Mouse (Mus musculus) neural tube, embryonic 12.5 days (tissue): Measurements from ENCODE around the gene Sdk1. TPM values are rescaled to one million over a fixed set of nuclear protein-coding genes. Genes with fewer than 3 reads are reported as not detected.
"Not testable (repeated sequence)": the region's sequence is repeated elsewhere in the genome, so short reads cannot be mapped to it uniquely, and the experiment has no call there.

Source experiments
- ATAC-seq: fragments of 200-750 bp; cut with Nextera tagmentation; 2 replicates; pipeline ENCODE4 v1.8.0; 2017; ENCODE audit warnings: low read depth, mild to moderate bottlenecking, moderate TSS enrichment, moderate library complexity; ENCODE audit not compliant: low FRiP score
- H3K27ac ChIP-seq: fragments of 300-500 bp; sonication (generic); 2 replicates; pipeline ENCODE4 v1.5.1; 2016
- H3K27me3 ChIP-seq: fragments of 300-500 bp; sonication (generic); replicated peaks from 2 replicates; pipeline ENCODE4 v1.6.1; 2016; ENCODE audit warnings: mild to moderate bottlenecking
- H3K36me3 ChIP-seq: fragments of 300-500 bp; sonication (generic); 2 replicates; pipeline ENCODE4 v1.6.1; 2016; ENCODE audit warnings: mild to moderate bottlenecking
- H3K4me1 ChIP-seq: fragments of 300-500 bp; sonication (generic); 2 replicates; pipeline ENCODE4 v1.6.1; 2016
- H3K4me2 ChIP-seq: fragments of 300-500 bp; sonication (generic); replicated peaks from 2 replicates; pipeline ENCODE4 v1.6.1; 2016; ENCODE audit warnings: mild to moderate bottlenecking
- H3K4me3 ChIP-seq: fragments of 300-500 bp; sonication (generic); 2 replicates; pipeline ENCODE4 v1.5.1; 2016
- H3K9ac ChIP-seq: fragments of 300-500 bp; sonication (generic); 2 replicates; pipeline ENCODE4 v1.6.1; 2016; ENCODE audit warnings: mild to moderate bottlenecking
- H3K9me3 ChIP-seq: fragments of 300-500 bp; sonication (generic); 2 replicates; pipeline ENCODE4 v1.6.1; 2016; ENCODE audit warnings: mild to moderate bottlenecking
- WGBS: fragments of 180-500 bp; shearing (Covaris S2); methylation state at CpG from one replicate; pipeline ENCODE4 v1.1.7; 2016; 5-methylcytosine and 5-hydroxymethylcytosine counted together
- polyA plus RNA-seq: library from polyadenylated mRNA; unstranded; fragments of >200 nt; fragmentation: Nextera tagmentation; extraction: Ambion mirVana; gene quantifications from 2 replicates; pipeline ENCODE4 v1.2.1, GENCODE M21; 2016

Sdk1 gene
- polyA plus RNA-seq, 1 experiment from 2014 or later: 4.7 TPM

GRCm38 (mm10) chr5:141612721-141613120, 371.4 kb downstream of the Sdk1 start:
- no peak overlapping the region for H3K27ac ChIP-seq
- 58% methylated on average over 10 of the region's 10 CpGs for WGBS
- no peaks in the 10 kb centered on the region for H3K27me3 ChIP-seq
- no peak for ATAC-seq
- no peak overlapping the region for H3K9ac ChIP-seq
- H3K4me2 ChIP-seq: no peak overlapping the region
- 0 out of 2 replicates have a peak, but pooled peaks cover 8% of the 10 kb centered on the region for H3K4me1 ChIP-seq
- H3K9me3 ChIP-seq: no peaks in the 10 kb centered on the region
- no peaks in the 10 kb centered on the region for H3K36me3 ChIP-seq
- no peak overlapping the region for H3K4me3 ChIP-seq

DNA sequence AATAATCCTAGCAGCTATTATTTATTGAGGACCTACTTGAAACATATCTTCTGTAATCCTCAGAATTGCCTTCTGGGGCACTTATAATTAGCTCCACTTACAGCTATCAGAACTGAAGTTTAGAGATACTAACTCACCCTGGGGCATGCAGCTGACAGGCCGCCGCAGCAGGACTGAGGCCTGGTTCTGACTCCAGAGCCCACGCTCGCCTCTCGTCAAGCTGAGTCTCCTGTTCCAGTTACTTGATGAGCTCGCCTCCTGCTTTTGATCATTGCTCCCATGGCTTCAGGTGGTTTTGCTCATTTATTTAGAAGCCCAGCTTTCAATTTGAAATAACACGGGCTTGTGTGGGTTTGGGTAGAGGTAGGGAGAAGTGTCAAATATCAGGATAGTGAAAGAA, 374.5 kb downstream of the Sdk1 start:
- WGBS: 63% methylated on average over 7 of the region's 7 CpGs
- Histone ChIP-seq H3K4me2 (no peak overlapping the region), H3K9ac (no peak overlapping the region), H3K36me3 (no peaks in the 10 kb centered on the region), H3K27me3 (no peaks in the 10 kb centered on the region), H3K27ac (no peak overlapping the region), H3K4me3 (no peak overlapping the region), H3K4me1 (0 out of 2 replicates have a peak, but pooled peaks cover 8% of the 10 kb centered on the region), H3K9me3 (no peaks in the 10 kb centered on the region)
- ATAC-seq: no peak

GRCm38 (mm10) chr5:141617660-141618059, 376.4 kb downstream of the Sdk1 start:
- Histone ChIP-seq H3K27me3 (no peaks in the 10 kb centered on the region), H3K27ac (no peak overlapping the region), H3K4me3 (no peak overlapping the region), H3K4me2 (no peak overlapping the region), H3K36me3 (no peaks in the 10 kb centered on the region), H3K9me3 (no peaks in the 10 kb centered on the region), H3K9ac (no peak overlapping the region), H3K4me1 (0 out of 2 replicates have a peak, but pooled peaks cover 6% of the 10 kb centered on the region)
- 72% methylated on average over 6 of the region's 6 CpGs for WGBS
- no peak for ATAC-seq

DNA sequence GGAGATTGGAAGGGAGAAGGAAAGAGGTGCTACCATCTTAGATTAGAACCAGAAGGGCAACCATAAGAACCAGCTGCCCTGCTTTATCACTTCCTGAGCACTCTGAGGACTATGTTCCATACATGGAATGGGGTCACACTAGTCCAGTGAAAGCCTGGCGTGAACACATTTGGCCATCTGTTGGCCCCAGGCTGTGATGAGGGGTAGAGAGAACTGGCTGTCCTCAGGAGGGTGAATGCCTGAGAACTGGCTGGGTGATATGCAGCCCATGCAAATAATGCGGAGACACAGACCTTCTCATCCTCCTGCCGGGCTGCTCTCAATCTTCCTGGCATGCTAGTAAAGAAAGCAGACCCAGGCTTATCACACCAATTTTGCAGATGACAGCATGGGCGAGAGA, 384.1 kb downstream of the Sdk1 start:
- 73% methylated on average over 4 of the region's 4 CpGs for WGBS
- Histone ChIP-seq H3K9me3 (no peaks in the 10 kb centered on the region), H3K4me3 (no peak overlapping the region), H3K36me3 (no peaks in the 10 kb centered on the region), H3K4me1 (no peaks in the 10 kb centered on the region), H3K27ac (no peak overlapping the region), H3K4me2 (no peak overlapping the region), H3K27me3 (no peaks in the 10 kb centered on the region), H3K9ac (no peak overlapping the region)
- ATAC-seq: no peak

- H3K4me2 ChIP-seq: no peak overlapping the region
- no peak overlapping the region for H3K4me3 ChIP-seq
- no peak overlapping the region for H3K9ac ChIP-seq
- no peaks in the 10 kb centered on the region for H3K27me3 ChIP-seq
- no peaks in the 10 kb centered on the region for H3K36me3 ChIP-seq
- H3K4me1 ChIP-seq: no peaks in the 10 kb centered on the region
- 93% methylated on average over 5 of the region's 5 CpGs for WGBS
- no peaks in the 10 kb centered on the region for H3K9me3 ChIP-seq
- H3K27ac ChIP-seq: no peak overlapping the region
- ATAC-seq: no peak
Observed at GRCm38 (mm10) chr5:141631641-141632040, 390.4 kb downstream of the Sdk1 start.

DNA sequence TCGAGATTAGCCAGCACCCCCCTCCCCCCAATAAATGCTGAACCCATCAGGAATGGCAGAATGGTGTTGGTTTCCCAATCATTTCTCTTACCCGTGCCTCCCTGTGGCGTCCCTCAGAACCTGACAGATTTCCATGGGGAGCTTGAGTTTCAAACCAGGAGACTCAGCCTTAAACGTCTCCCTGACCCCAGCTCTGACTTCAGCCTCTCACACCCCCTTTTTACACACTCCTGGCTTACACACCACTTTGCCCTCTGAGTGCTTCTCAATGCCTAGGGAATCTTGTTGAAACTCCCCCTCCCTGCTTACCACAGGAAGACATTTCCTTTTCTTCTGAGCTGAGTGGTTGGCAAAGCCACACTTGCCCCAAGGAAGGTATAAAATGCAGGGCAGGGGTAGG, 392.0 kb downstream of the Sdk1 start:
- Histone ChIP-seq H3K4me2 (no peak overlapping the region), H3K9ac (no peak overlapping the region), H3K9me3 (no peaks in the 10 kb centered on the region), H3K36me3 (no peaks in the 10 kb centered on the region), H3K27ac (no peak overlapping the region), H3K4me1 (no peaks in the 10 kb centered on the region), H3K4me3 (no peak overlapping the region), H3K27me3 (no peaks in the 10 kb centered on the region)
- no peak for ATAC-seq
- WGBS: 76% methylated on average over 4 of the region's 4 CpGs

DNA sequence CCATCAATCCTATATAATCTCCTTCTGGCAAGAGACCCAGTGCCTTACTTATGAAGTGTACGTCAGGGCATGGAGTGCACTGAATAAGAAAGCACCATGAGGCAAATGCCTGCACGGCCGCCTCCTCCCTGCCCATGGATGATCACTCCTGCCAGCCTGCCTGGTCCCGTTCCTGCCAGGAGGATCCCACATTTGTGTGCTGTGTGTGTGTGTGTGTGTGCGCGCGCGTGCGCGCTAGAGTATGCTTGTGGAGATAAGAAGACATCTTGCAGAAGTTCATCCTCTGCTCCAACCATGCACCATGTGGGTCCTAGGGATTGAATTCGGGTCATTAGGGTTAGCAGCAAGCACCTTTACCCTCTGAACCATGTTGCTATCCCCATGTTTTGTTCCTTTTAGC, 395.1 kb downstream of the Sdk1 start:
- ATAC-seq: no peak
- Histone ChIP-seq H3K4me2 (no peak overlapping the region), H3K4me3 (no peak overlapping the region), H3K27me3 (no peaks in the 10 kb centered on the region), H3K4me1 (no peaks in the 10 kb centered on the region), H3K36me3 (no peaks in the 10 kb centered on the region), H3K9me3 (no peaks in the 10 kb centered on the region), H3K9ac (no peak overlapping the region), H3K27ac (no peak overlapping the region)
- WGBS: 94% methylated on average over 11 of the region's 11 CpGs

GRCm38 (mm10) chr5:141637054-141637453, 395.8 kb downstream of the Sdk1 start:
- H3K27ac ChIP-seq, H3K4me3 ChIP-seq, H3K4me1 ChIP-seq, ATAC-seq, H3K27me3 ChIP-seq, H3K36me3 ChIP-seq, H3K9ac ChIP-seq, H3K9me3 ChIP-seq, H3K4me2 ChIP-seq: not testable (repeated sequence)
- WGBS: 71% methylated on average over 3 of the region's 3 CpGs

DNA sequence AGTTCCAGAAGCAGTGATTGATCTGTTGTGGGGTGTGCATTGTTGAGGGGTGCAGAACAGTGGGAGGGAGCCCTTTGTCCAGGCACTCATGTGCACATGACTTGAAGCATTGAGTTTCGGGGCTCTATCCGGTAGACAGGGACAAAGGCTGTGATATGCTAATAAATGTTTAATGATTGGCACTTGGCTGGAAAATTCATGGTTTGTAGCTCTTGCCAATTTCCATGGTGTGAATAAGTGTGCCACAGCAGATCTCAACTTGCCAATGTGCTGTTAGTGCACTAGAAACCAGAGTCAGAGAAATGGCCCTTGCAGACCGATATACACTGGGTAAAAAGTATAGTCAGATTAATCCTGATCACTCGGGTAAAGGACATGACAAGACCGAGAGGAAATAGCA, 404.4 kb downstream of the Sdk1 start:
- Histone ChIP-seq H3K4me3 (no peak overlapping the region), H3K9me3 (no peaks in the 10 kb centered on the region), H3K36me3 (no peaks in the 10 kb centered on the region), H3K27me3 (no peaks in the 10 kb centered on the region), H3K9ac (no peak overlapping the region), H3K4me2 (no peak overlapping the region), H3K4me1 (no peaks in the 10 kb centered on the region), H3K27ac (no peak overlapping the region)
- ATAC-seq: no peak
- 81% methylated on average over 5 of the region's 5 CpGs for WGBS

GRCm38 (mm10) chr5:141646621-141647020, 405.3 kb downstream of the Sdk1 start:
- H3K4me2 ChIP-seq: no peak overlapping the region
- WGBS: 78% methylated on average over 2 of the region's 2 CpGs
- H3K36me3 ChIP-seq: no peaks in the 10 kb centered on the region
- no peak overlapping the region for H3K27ac ChIP-seq
- no peak overlapping the region for H3K4me3 ChIP-seq
- ATAC-seq: no peak
- H3K27me3 ChIP-seq: no peaks in the 10 kb centered on the region
- no peak overlapping the region for H3K9ac ChIP-seq
- H3K9me3 ChIP-seq: no peaks in the 10 kb centered on the region
- H3K4me1 ChIP-seq: no peaks in the 10 kb centered on the region

GRCm38 (mm10) chr5:141649831-141650375, 408.6 kb downstream of the Sdk1 start:
- H3K27me3 ChIP-seq: no peaks in the 10 kb centered on the region
- H3K4me3 ChIP-seq: no peak overlapping the region
- H3K9me3 ChIP-seq: no peaks in the 10 kb centered on the region
- 64% methylated on average over 6 of the region's 6 CpGs for WGBS
- H3K9ac ChIP-seq: no peak overlapping the region
- no peaks in the 10 kb centered on the region for H3K36me3 ChIP-seq
- no peak for ATAC-seq
- H3K4me2 ChIP-seq: no peak overlapping the region
- no peaks in the 10 kb centered on the region for H3K4me1 ChIP-seq
- H3K27ac ChIP-seq: no peak overlapping the region

GRCm38 (mm10) chr5:141651690-141652377, 410.5 kb downstream of the Sdk1 start:
- Histone ChIP-seq H3K9ac (no peak overlapping the region), H3K27ac (no peak overlapping the region), H3K9me3 (no peaks in the 10 kb centered on the region), H3K36me3 (no peaks in the 10 kb centered on the region), H3K27me3 (no peaks in the 10 kb centered on the region), H3K4me1 (no peaks in the 10 kb centered on the region), H3K4me3 (no peak overlapping the region), H3K4me2 (no peak overlapping the region)
- ATAC-seq: no peak
- WGBS: 91% methylated on average over 4 of the region's 4 CpGs

DNA sequence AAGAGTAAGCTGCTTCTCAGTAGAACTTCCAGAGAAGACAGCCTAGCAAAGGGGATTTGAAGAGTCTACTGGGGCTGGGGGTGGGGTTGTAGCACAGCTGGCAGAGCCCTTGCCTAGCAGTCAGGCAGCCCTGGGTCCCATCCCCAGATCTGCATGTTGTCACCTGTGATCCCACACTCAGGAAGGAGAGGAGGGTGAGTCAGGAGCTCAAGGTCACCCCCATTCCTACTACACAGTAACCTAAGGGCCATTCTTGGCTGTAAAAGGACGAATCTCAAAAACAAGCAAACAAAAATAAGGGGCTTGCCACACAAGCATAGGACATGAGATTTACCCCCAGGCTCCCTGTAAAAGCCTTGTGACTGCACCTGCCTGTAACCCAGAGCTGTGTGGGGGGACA, 435.1 kb downstream of the Sdk1 start:
- H3K4me3 ChIP-seq: no peak overlapping the region
- H3K4me2 ChIP-seq: no peak overlapping the region
- no peak overlapping the region for H3K9ac ChIP-seq
- no peak for ATAC-seq
- no peaks in the 10 kb centered on the region for H3K9me3 ChIP-seq
- no peaks in the 10 kb centered on the region for H3K36me3 ChIP-seq
- WGBS: 74% methylated on average over 1 of the region's 1 CpGs
- no peaks in the 10 kb centered on the region for H3K27me3 ChIP-seq
- no peak overlapping the region for H3K27ac ChIP-seq
- H3K4me1 ChIP-seq: no peaks in the 10 kb centered on the region
